Mouse (Mus musculus) thymus, adult 2 months (tissue): ENCODE measurements around the gene Ccr5.
"Not testable (repeated sequence)": the region's sequence is repeated elsewhere in the genome, so short reads cannot be mapped to it uniquely, and the experiment has no call there.

Experiments
- CTCF ChIP-seq: fragments of 200-500 bp; IDR thresholded peaks from 2 replicates; pipeline ENCODE4 v1.5.1; 2012; ENCODE audit warnings: mild to moderate bottlenecking, control low read depth, low read length, moderate library complexity, borderline replicate concordance; ENCODE audit not compliant: control insufficient read depth, poor library complexity, insufficient read depth; ENCODE audit errors: extremely low read depth
- POLR2A ChIP-seq: fragments of 200-500 bp; IDR thresholded peaks from 2 replicates; pipeline ENCODE4 v1.6.1; 2012; ENCODE audit warnings: mild to moderate bottlenecking, low read length, control low read depth, moderate library complexity; ENCODE audit not compliant: control insufficient read depth, poor library complexity, insufficient read depth; ENCODE audit errors: extremely low read depth

GRCm38 (mm10) chr9:124132899-124133298 lies 11.6 kb downstream of the Ccr5 start:
- TF ChIP-seq CTCF, POLR2A: not testable (repeated sequence)
